Mouse (Mus musculus) CH12.LX (cell line): Measurements from ENCODE around the gene Dnajc22. TPM values are rescaled to one million over a fixed set of nuclear protein-coding genes. Genes with fewer than 3 reads are reported as not detected.
A peak's percentile ranks its signal among the peaks of the same experiment; 100 is the strongest.

Experiments used
- DNase-seq: peaks from one replicate; pipeline ENCODE4 v3.0.0-alpha.2; 2013; ENCODE audit errors: extremely low read depth
- H3K27ac ChIP-seq: 2 replicates; pipeline ENCODE4 v1.5.1; 2012; ENCODE audit warnings: low read depth, mild to moderate bottlenecking, control low read depth, moderate library complexity; ENCODE audit not compliant: insufficient read depth
- H3K27me3 ChIP-seq: replicated peaks from 2 replicates; pipeline ENCODE3; 2012; ENCODE audit warnings: inconsistent platforms
- H3K36me3 ChIP-seq, 2 experiments: replicated peaks in 1 of 2; 2 replicates each; pipeline versions ENCODE3 to v1.6.1; 2012; ENCODE audit warnings: inconsistent platforms in 1 of 2, low read length in 1 of 2, mild to moderate bottlenecking in 1 of 2, mixed read lengths in 1 of 2, moderate library complexity in 1 of 2; ENCODE audit not compliant: control insufficient read depth in 1 of 2, insufficient read depth in 1 of 2
- H3K4me1 ChIP-seq, 2 experiments: 2 replicates each; pipeline ENCODE4 v1.6.1; 2012; ENCODE audit warnings: inconsistent platforms in 1 of 2, moderate library complexity in 1 of 2; ENCODE audit not compliant: insufficient read depth in 2 of 2, control insufficient read depth in 1 of 2
- H3K4me2 ChIP-seq: 2 replicates; pipeline ENCODE4 v1.6.1; 2012; ENCODE audit warnings: low read depth, mild to moderate bottlenecking, control low read depth; ENCODE audit not compliant: poor library complexity, insufficient read depth, severe bottlenecking
- H3K4me3 ChIP-seq, 3 experiments: fragments of 150-350 bp in 1 of 3; sonication (generic) in 1 of 3; replicated peaks in 1 of 3; 2 replicates each; pipeline versions ENCODE3 to v1.5.1; 2011 to 2012; ENCODE audit warnings: low read depth in 2 of 3, low read length in 2 of 3, mild to moderate bottlenecking in 2 of 3, moderate library complexity in 2 of 3, control low read depth in 1 of 3, improper control_type of control experiment in 1 of 3, inconsistent platforms in 1 of 3, mixed read lengths in 1 of 3; ENCODE audit not compliant: poor library complexity in 1 of 3
- H3K79me2 ChIP-seq: replicated peaks from 2 replicates; pipeline ENCODE4 v1.6.1; 2012; ENCODE audit warnings: mild to moderate bottlenecking, moderate library complexity; ENCODE audit not compliant: control insufficient read depth, poor library complexity, insufficient read depth, severe bottlenecking; ENCODE audit errors: extremely low read depth
- H3K9ac ChIP-seq: 2 replicates; pipeline ENCODE4 v1.6.1; 2012; ENCODE audit warnings: low read depth, mild to moderate bottlenecking, control low read depth, moderate library complexity; ENCODE audit not compliant: insufficient read depth
- H3K9me3 ChIP-seq: replicated peaks from 2 replicates; pipeline ENCODE3; 2012; ENCODE audit warnings: low read length, inconsistent platforms, mixed read lengths
- BHLHE40 ChIP-seq: IDR thresholded peaks from 2 replicates; pipeline ENCODE4 v1.6.1; 2011; ENCODE audit warnings: mild to moderate bottlenecking, low read depth, low read length, improper control_type of control experiment
- CHD1 ChIP-seq: IDR thresholded peaks from 2 replicates; pipeline ENCODE4 v1.6.1; 2012; ENCODE audit warnings: low read depth, low read length, improper control_type of control experiment, inconsistent platforms
- CHD2 ChIP-seq: IDR thresholded peaks from 2 replicates; pipeline ENCODE4 v1.6.1; 2011; ENCODE audit warnings: low read length, improper control_type of control experiment
- E2F4 ChIP-seq: IDR thresholded peaks from 2 replicates; pipeline ENCODE4 v1.6.1; 2011; ENCODE audit warnings: low read depth, low read length, improper control_type of control experiment; ENCODE audit not compliant: insufficient replicate concordance
- ELF1 ChIP-seq: IDR thresholded peaks from 2 replicates; pipeline ENCODE4 v1.6.1; 2014; ENCODE audit warnings: low read depth, mild to moderate bottlenecking, inconsistent platforms, low read length, improper control_type of control experiment
- EP300 ChIP-seq: IDR thresholded peaks from 2 replicates; pipeline ENCODE4 v1.6.1; 2011; ENCODE audit warnings: low read length, improper control_type of control experiment
- ETS1 ChIP-seq: conservative IDR thresholded peaks from 2 replicates; pipeline ENCODE4 v1.6.1; 2012; ENCODE audit warnings: low read depth, mild to moderate bottlenecking, inconsistent platforms, low read length, improper control_type of control experiment, moderate library complexity
- GABPA ChIP-seq: IDR thresholded peaks from 2 replicates; pipeline ENCODE4 v1.6.1; 2012; ENCODE audit warnings: low read depth, low read length, improper control_type of control experiment, inconsistent platforms; ENCODE audit not compliant: insufficient replicate concordance
- HCFC1 ChIP-seq: IDR thresholded peaks from 2 replicates; pipeline ENCODE4 v1.6.1; 2012; ENCODE audit warnings: low read depth, mild to moderate bottlenecking, inconsistent platforms, low read length, improper control_type of control experiment
- JUN ChIP-seq: IDR thresholded peaks from 2 replicates; pipeline ENCODE4 v1.6.1; 2011; ENCODE audit warnings: low read depth, mild to moderate bottlenecking, low read length, improper control_type of control experiment, moderate library complexity; ENCODE audit not compliant: insufficient read depth
- JUND ChIP-seq: conservative IDR thresholded peaks from 2 replicates; pipeline ENCODE4 v1.6.1; 2011; ENCODE audit warnings: low read depth, low read length, improper control_type of control experiment
- KAT2A ChIP-seq: IDR thresholded peaks from 2 replicates; pipeline ENCODE4 v1.6.1; 2012; ENCODE audit warnings: low read length, improper control_type of control experiment, inconsistent platforms; ENCODE audit not compliant: insufficient replicate concordance
- MAX ChIP-seq: IDR thresholded peaks from 2 replicates; pipeline ENCODE4 v1.6.1; 2011; ENCODE audit warnings: low read length, improper control_type of control experiment
- MAZ ChIP-seq: IDR thresholded peaks from 2 replicates; pipeline ENCODE4 v1.6.1; 2012; ENCODE audit warnings: low read depth, mild to moderate bottlenecking, inconsistent platforms, low read length, improper control_type of control experiment, moderate library complexity
- MEF2A ChIP-seq: IDR thresholded peaks from 2 replicates; pipeline ENCODE4 v1.6.1; 2014; ENCODE audit warnings: low read depth, mild to moderate bottlenecking, inconsistent platforms, low read length, improper control_type of control experiment, borderline replicate concordance
- NELFE ChIP-seq: IDR thresholded peaks from 2 replicates; pipeline ENCODE4 v1.6.1; 2011; ENCODE audit warnings: low read depth, low read length, improper control_type of control experiment
- PAX5 ChIP-seq: IDR thresholded peaks from 2 replicates; pipeline ENCODE4 v1.6.1; 2012; ENCODE audit warnings: low read length, inconsistent platforms, mixed read lengths
- POLR2A ChIP-seq: IDR thresholded peaks from 2 replicates; pipeline ENCODE4 v1.6.1; 2011; ENCODE audit warnings: low read depth, mild to moderate bottlenecking, improper control_type of control experiment, low read length
- POLR2AphosphoS2 ChIP-seq: IDR thresholded peaks from 2 replicates; pipeline ENCODE4 v1.6.1; 2011; ENCODE audit warnings: low read depth, low read length, improper control_type of control experiment
- RAD21 ChIP-seq: IDR thresholded peaks from 2 replicates; pipeline ENCODE4 v1.6.1; 2011; ENCODE audit warnings: low read depth, mild to moderate bottlenecking, low read length, improper control_type of control experiment, moderate library complexity
- RCOR1 ChIP-seq: conservative IDR thresholded peaks from 2 replicates; pipeline ENCODE4 v1.6.1; 2012; ENCODE audit warnings: low read depth, mild to moderate bottlenecking, inconsistent platforms, low read length, improper control_type of control experiment
- SIN3A ChIP-seq: IDR thresholded peaks from 2 replicates; pipeline ENCODE4 v1.6.1; 2012; ENCODE audit warnings: low read length, improper control_type of control experiment, inconsistent platforms
- SMC3 ChIP-seq: IDR thresholded peaks from 2 replicates; pipeline ENCODE4 v1.6.1; 2011; ENCODE audit warnings: low read depth, low read length, improper control_type of control experiment
- TCF12 ChIP-seq: IDR thresholded peaks from 2 replicates; pipeline ENCODE4 v1.6.1; 2014; ENCODE audit warnings: low read depth, mild to moderate bottlenecking, inconsistent platforms, low read length, improper control_type of control experiment
- UBTF ChIP-seq: IDR thresholded peaks from 2 replicates; pipeline ENCODE4 v1.6.1; 2012; ENCODE audit warnings: low read depth, mild to moderate bottlenecking, inconsistent platforms, low read length, improper control_type of control experiment, moderate library complexity
- USF1 ChIP-seq: IDR thresholded peaks from 2 replicates; pipeline ENCODE4 v1.6.1; 2014; ENCODE audit warnings: low read depth, mild to moderate bottlenecking, inconsistent platforms, low read length, improper control_type of control experiment
- USF2 ChIP-seq: conservative IDR thresholded peaks from 2 replicates; pipeline ENCODE4 v1.6.1; 2011; ENCODE audit warnings: low read depth, low read length, improper control_type of control experiment
- ZC3H11A ChIP-seq: IDR thresholded peaks from 2 replicates; pipeline ENCODE4 v1.6.1; 2012; ENCODE audit warnings: low read depth, mild to moderate bottlenecking, inconsistent platforms, low read length, improper control_type of control experiment
- ZKSCAN1 ChIP-seq: IDR thresholded peaks from 2 replicates; pipeline ENCODE4 v1.6.1; 2012; ENCODE audit warnings: low read depth, inconsistent platforms, low read length, improper control_type of control experiment, borderline replicate concordance
- ZMIZ1 ChIP-seq: IDR thresholded peaks from 2 replicates; pipeline ENCODE4 v1.6.1; 2012; ENCODE audit warnings: low read depth, mild to moderate bottlenecking, inconsistent platforms, low read length, improper control_type of control experiment
- ZNF384 ChIP-seq: IDR thresholded peaks from 2 replicates; pipeline ENCODE4 v1.6.1; 2012; ENCODE audit warnings: low read depth, low read length, improper control_type of control experiment, inconsistent platforms
- dilution Hi-C: fragments of 300-500 bp; cut with MboI; formaldehyde crosslinking; loops from 2 replicates; pipeline ENCODE4 v1.14.3; 2020; ENCODE audit warnings: low sequenced_read_pairs; ENCODE audit not compliant: extremely low pct_unique_long_range_greater_than_20kb, extremely low pct_ligation_motif_present
- in situ Hi-C: fragments of 300-500 bp; cut with MboI; formaldehyde crosslinking; loops from 3 replicates; pipeline ENCODE4 v1.14.3; 2019; ENCODE audit warnings: low sequenced_read_pairs, low pct_ligation_motif_present, low pct_unique_long_range_greater_than_20kb, mixed read lengths
- polyA plus RNA-seq: library from polyadenylated mRNA; unstranded; fragments of >175 nt; gene quantifications from 2 replicates; pipeline ENCODE4 v1.2.1, GENCODE M21; 2012; ENCODE audit warnings: low read depth; ENCODE audit not compliant: insufficient read length
- total RNA-seq, 2 experiments: library from RNA; depleted of rRNA; stranded (reverse); fragments of 300-350 nt in 1 of 2; fragments of >200 nt in 1 of 2; gene quantifications; 2 replicates each; pipeline ENCODE4 v1.2.3; 2012 to 2014

Dnajc22 gene
- total and polyA plus RNA-seq, 3 experiments = 10.0 to 24.2 (median 12.4) TPM

DNA sequence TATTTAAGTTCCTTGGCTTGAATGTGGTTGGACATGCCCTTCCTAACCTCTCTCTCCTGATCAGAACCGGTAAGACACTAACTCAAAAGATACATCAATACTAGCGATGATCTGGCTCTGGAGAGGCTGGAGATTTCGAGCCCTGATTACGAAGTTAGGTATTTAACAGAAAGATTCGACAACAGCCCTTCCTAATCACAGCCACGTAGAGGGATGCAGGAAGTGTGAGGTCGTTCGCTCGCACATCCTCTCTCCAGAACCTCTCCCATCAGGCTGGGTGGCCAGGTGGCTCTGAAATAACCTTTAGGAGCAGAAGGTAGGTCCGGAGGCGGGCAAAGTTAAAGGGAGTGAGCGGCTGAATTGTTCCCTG, 32.7 kb downstream of the Dnajc22 start, which contains the start of gene Spats2:
TSS of gene Spats2 (plus strand) at position 206 of the 370 bp plus-strand sequence.
- DNase-seq = no peak
- in situ Hi-C loops = no loop called here
- no peaks in the 10 kb centered on the region for H3K27me3 ChIP-seq
- H3K79me2 ChIP-seq = peaks cover 18% of the 10 kb centered on the region
- peaks cover 8 to 66% of the 10 kb centered on the region in 2 experiments for H3K4me1 ChIP-seq
- H3K4me3 ChIP-seq = peak within 1 kb of the TSS; percentile 77 to 91 (median 85)
- H3K27ac ChIP-seq = peak within 1 kb of the TSS; percentile 7; the same call in 1 of the 2 replicates
- H3K4me2 ChIP-seq = peak within 1 kb of the TSS; percentile 90
- dilution Hi-C loops = no loop called here
- TF ChIP-seq ELF1 (peak; percentile 27; the same call in 1 of the 2 replicates), CHD1 (no peak), PAX5 (no peak), MAX (no peak), USF2 (no peak)
- no peaks in the 10 kb centered on the region for H3K9me3 ChIP-seq
- H3K36me3 ChIP-seq = peaks cover 0 to 19% of the 10 kb centered on the region in 2 experiments
- H3K9ac ChIP-seq = peak within 1 kb of the TSS; percentile 88

DNA sequence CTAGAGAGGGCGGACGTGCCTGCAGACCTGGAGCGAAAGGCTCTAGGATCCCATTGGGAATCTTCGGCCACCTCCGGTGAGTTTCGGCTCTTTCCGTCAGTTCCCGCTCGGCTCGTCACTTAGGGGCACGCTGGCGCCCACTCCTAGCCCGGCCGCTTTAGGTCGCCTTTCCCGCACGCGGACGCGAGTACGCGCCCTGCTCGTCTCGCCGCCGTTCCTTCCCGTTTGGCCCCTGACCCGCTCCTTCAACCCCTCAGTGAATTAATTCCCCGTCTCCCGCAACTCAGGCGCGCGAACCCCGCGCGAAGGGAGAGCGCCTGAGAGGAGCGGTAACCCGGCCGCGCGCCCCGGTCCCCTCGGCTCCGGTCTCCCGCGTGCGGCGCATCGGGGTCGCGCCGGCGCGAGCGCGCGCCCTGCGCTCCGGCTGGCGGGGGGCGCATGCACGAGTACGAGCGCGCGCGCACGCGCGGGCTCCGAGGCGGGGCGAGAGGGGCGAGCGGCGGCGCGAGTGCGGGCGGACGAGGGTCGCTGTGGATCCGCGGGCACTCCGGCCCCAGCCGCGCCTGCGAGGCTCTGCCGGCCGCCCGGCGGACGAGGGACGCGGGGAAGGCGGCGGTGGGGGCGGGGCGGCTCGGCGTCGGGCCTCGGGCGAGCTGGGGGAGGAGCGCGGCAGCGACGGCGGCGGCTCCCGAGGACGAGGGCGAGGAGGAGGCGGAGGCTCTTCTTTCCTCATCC, 33.3 kb downstream of the Dnajc22 start:
- H3K27ac ChIP-seq = peak overlapping the region; percentile 7; the same call in 1 of the 2 replicates
- peaks cover 20% of the 10 kb centered on the region for H3K79me2 ChIP-seq
- H3K4me2 ChIP-seq = peak overlapping the region; percentile 90
- peaks cover 0 to 22% of the 10 kb centered on the region in 2 experiments for H3K36me3 ChIP-seq
- H3K9me3 ChIP-seq = no peaks in the 10 kb centered on the region
- in situ Hi-C loops (no loop called here), dilution Hi-C loops (no loop called here)
- peaks cover 2 to 64% of the 10 kb centered on the region in 2 experiments for H3K4me1 ChIP-seq
- peak overlapping the region; percentile 88 for H3K9ac ChIP-seq
- DNase-seq = peak; percentile 69
- H3K4me3 ChIP-seq = peak overlapping the region; percentile 77 to 91 (median 85)
- H3K27me3 ChIP-seq = no peaks in the 10 kb centered on the region
- TF ChIP-seq ZMIZ1 (no peak), PAX5 (no peak), SIN3A (peak; percentile 71), MEF2A (no peak), POLR2A (peak; percentile 72), ZC3H11A (no peak), EP300 (no peak), KAT2A (no peak), GABPA (no peak), SMC3 (no peak), USF1 (no peak), NELFE (peak; percentile 66; the same call in 1 of the 2 replicates), POLR2AphosphoS2 (no peak; the same call in 1 of the 2 replicates), ZKSCAN1 (no peak), MAZ (0 out of 2 replicates have a peak, but pooled peaks have one; percentile 4), UBTF (peak; percentile 71; the same call in 1 of the 2 replicates), TCF12 (0 out of 2 replicates have a peak, but pooled peaks have one; percentile 26), BHLHE40 (peak; percentile 23; the same call in 1 of the 2 replicates), CHD2 (peak; percentile 48; the same call in 1 of the 2 replicates), RAD21 (no peak), ZNF384 (no peak), JUN (no peak), JUND (no peak), ETS1 (no peak), USF2 (no peak), HCFC1 (no peak), E2F4 (no peak), RCOR1 (no peak)
